Mouse (Mus musculus) embryonic facial prominence, embryonic 11.5 days (tissue): ENCODE results near the gene Ccdc184. TPM values are rescaled to one million over a fixed set of nuclear protein-coding genes. Genes with fewer than 3 reads are reported as not detected.

Experiments
- ATAC-seq: fragments of 200-750 bp; cut with Nextera tagmentation; replicated peaks from 2 replicates; pipeline ENCODE4 v1.8.0; 2017; ENCODE audit warnings: low read depth; ENCODE audit not compliant: insufficient number of reproducible peaks, low FRiP score, low TSS enrichment
- DNase-seq: peaks from one replicate; pipeline ENCODE4 v3.0.0-alpha.2; 2015; ENCODE audit warnings: low spot score
- H3K27ac ChIP-seq: fragments of 300-500 bp; sonication (generic); replicated peaks from 2 replicates; pipeline ENCODE4 v1.5.1; 2014; ENCODE audit warnings: mild to moderate bottlenecking, low read depth, low read length, control low read depth
- H3K27me3 ChIP-seq: fragments of 300-500 bp; sonication (generic); 2 replicates; pipeline ENCODE4 v1.6.1; 2014; ENCODE audit warnings: mild to moderate bottlenecking, low read length, moderate library complexity, mixed read lengths; ENCODE audit not compliant: control insufficient read depth, insufficient read depth
- H3K36me3 ChIP-seq: fragments of 300-500 bp; sonication (generic); replicated peaks from 2 replicates; pipeline ENCODE4 v1.6.1; 2014; ENCODE audit warnings: low read depth, mild to moderate bottlenecking, low read length, moderate library complexity, mixed read lengths; ENCODE audit not compliant: control insufficient read depth, insufficient read depth
- H3K4me1 ChIP-seq: fragments of 300-500 bp; sonication (generic); 2 replicates; pipeline ENCODE4 v1.6.1; 2014; ENCODE audit warnings: low read length, mixed read lengths; ENCODE audit not compliant: control insufficient read depth, insufficient read depth
- H3K4me2 ChIP-seq: fragments of 300-500 bp; sonication (generic); 2 replicates; pipeline ENCODE4 v1.6.1; 2014; ENCODE audit warnings: low read depth, mild to moderate bottlenecking, control low read depth, low read length, moderate library complexity
- H3K4me3 ChIP-seq: fragments of 300-500 bp; sonication (generic); 2 replicates; pipeline ENCODE4 v1.5.1; 2014; ENCODE audit warnings: low read depth, low read length, control low read depth
- H3K9ac ChIP-seq: fragments of 300-500 bp; sonication (generic); replicated peaks from 2 replicates; pipeline ENCODE4 v1.6.1; 2014; ENCODE audit warnings: mild to moderate bottlenecking, control low read depth, low read length
- H3K9me3 ChIP-seq: fragments of 300-500 bp; sonication (generic); replicated peaks from 2 replicates; pipeline ENCODE4 v1.6.1; 2016; ENCODE audit warnings: mild to moderate bottlenecking, low read length, inconsistent platforms, mixed read lengths; ENCODE audit not compliant: control insufficient read depth
- WGBS: fragments of 180-500 bp; shearing (Covaris S2); extraction: QIAGEN DNeasy Blood & Tissue Kit; methylation state at CpG from one replicate; pipeline ENCODE4 v1.1.7; 2014; 5-methylcytosine and 5-hydroxymethylcytosine counted together
- polyA plus RNA-seq: library from polyadenylated mRNA; unstranded; fragments of >200 nt; fragmentation: Nextera tagmentation; extraction: Ambion mirVana; gene quantifications from 2 replicates; pipeline ENCODE4 v1.2.1, GENCODE M21; 2014

The Ccdc184 gene
- polyA plus RNA-seq: 2.5 and 4.2 TPM in 2 replicates

- Histone ChIP-seq H3K27ac (no peak within 1 kb of the TSS), H3K27me3 (peaks cover 39% of the 10 kb centered on the region), H3K4me3 (peak within 1 kb of the TSS; percentile 47), H3K4me2 (peak within 1 kb of the TSS; percentile 87), H3K36me3 (no peaks in the 10 kb centered on the region), H3K9me3 (no peaks in the 10 kb centered on the region), H3K9ac (peak within 1 kb of the TSS; percentile 54; the same call in 1 of the 2 replicates), H3K4me1 (peaks cover 4% of the 10 kb centered on the region)
- DNase-seq (peak; percentile 32), ATAC-seq (peak; percentile 45)
- WGBS: 3% methylated on average over 18 of the region's 18 CpGs
These were observed at the start of gene Ccdc184 for GRCm38 (mm10) chr15:98166963-98167644. Gene Ccdc184, plus strand, starts transcription at chr15:98167158.

DNA sequence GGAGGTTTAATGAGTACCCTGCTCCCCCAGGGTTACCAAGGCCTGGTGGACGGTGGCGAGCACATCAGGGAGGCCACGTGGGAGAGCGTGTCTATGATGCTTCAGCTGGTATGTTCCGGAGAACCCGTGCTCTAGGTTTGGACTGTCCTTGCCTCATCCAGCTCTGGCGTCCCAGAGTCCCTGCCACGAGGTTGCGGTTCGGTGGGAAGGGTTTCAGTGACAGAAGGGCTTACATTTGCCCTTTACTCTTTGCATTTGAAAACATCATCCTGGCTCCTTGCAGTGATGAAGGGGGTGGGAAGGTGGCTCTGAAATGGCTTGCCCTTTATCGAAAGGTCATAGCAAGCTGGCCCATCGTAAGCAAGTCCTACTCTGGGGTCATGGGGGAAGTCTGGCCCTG, 47.6 kb upstream of the Ccdc184 start:
- Histone ChIP-seq H3K27ac (no peak overlapping the region), H3K4me1 (no peaks in the 10 kb centered on the region), H3K36me3 (peaks cover 3% of the 10 kb centered on the region), H3K4me3 (no peak overlapping the region), H3K9ac (no peak overlapping the region), H3K27me3 (no peaks in the 10 kb centered on the region), H3K4me2 (no peak overlapping the region), H3K9me3 (no peaks in the 10 kb centered on the region)
- WGBS: 83% methylated on average over 12 of the region's 12 CpGs
- DNase-seq: no peak
- no peak for ATAC-seq

DNA sequence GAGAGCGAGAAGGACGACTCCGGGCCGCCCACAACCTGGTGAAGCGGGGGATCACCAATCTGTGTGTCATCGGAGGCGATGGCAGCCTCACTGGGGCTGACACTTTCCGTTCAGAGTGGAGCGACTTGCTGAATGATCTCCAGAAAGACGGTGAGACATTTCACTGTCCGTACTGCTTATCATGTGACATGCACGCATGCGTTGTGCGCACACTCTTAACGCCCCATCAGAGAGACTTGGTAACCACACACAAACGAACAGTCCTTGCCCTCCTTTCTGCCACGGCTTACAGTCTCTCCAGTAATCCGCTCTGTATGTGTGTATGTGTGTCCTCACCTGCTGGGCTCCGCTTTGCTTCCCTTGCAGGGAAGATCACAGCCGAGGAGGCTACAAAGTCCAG, 46.1 kb upstream of the Ccdc184 start:
- DNase-seq (no peak), ATAC-seq (no peak)
- no peak overlapping the region for H3K4me3 ChIP-seq
- no peaks in the 10 kb centered on the region for H3K9me3 ChIP-seq
- H3K4me1 ChIP-seq: no peaks in the 10 kb centered on the region
- no peak overlapping the region for H3K9ac ChIP-seq
- H3K27me3 ChIP-seq: no peaks in the 10 kb centered on the region
- H3K36me3 ChIP-seq: peaks cover 3% of the 10 kb centered on the region
- H3K27ac ChIP-seq: no peak overlapping the region
- 92% methylated on average over 20 of the region's 20 CpGs for WGBS
- no peak overlapping the region for H3K4me2 ChIP-seq

DNA sequence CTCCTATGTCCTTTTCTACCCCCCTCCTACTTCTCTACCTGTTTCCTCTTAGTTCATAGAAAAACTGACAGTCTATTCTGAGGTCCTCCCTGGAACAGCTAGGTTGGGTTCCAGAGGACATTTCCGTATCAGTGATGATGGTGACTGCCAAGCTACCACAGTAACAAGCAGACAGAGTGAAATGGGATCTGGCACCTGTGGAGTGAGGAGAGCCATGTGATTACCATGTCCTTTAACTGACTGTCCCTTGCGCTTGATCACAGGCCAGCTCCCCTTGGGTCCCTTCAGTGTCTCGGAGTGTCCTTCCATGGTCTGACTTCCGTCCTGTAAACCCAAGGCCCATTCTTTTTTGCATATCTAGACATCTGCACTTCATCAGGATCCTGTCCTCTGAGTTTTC, 36.0 kb upstream of the Ccdc184 start:
- Histone ChIP-seq H3K27me3 (no peaks in the 10 kb centered on the region), H3K9me3 (no peaks in the 10 kb centered on the region), H3K36me3 (peaks cover 9% of the 10 kb centered on the region), H3K4me2 (no peak overlapping the region), H3K9ac (no peak overlapping the region), H3K27ac (no peak overlapping the region), H3K4me1 (no peaks in the 10 kb centered on the region), H3K4me3 (no peak overlapping the region)
- DNase-seq (no peak), ATAC-seq (no peak)
- WGBS: 92% methylated on average over 4 of the region's 4 CpGs

DNA sequence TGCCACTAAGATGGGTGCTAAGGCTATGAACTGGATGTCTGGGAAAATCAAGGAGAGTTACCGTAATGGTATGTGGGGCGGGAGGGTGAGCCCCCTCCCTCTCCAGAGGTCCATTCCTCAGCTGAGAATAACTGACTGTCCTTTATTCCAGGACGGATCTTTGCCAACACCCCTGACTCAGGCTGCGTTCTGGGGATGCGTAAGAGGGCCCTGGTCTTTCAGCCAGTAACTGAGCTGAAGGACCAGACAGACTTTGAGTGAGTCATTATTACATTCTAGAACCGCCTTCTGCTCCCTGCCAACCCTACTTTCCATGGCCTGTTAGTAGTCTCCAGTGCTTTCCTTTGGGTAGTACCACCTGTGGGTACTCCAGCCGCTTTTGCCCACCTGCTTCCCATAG, 35.5 kb upstream of the Ccdc184 start:
- no peaks in the 10 kb centered on the region for H3K4me1 ChIP-seq
- H3K27me3 ChIP-seq: no peaks in the 10 kb centered on the region
- H3K9me3 ChIP-seq: no peaks in the 10 kb centered on the region
- no peak for ATAC-seq
- H3K4me3 ChIP-seq: no peak overlapping the region
- no peak overlapping the region for H3K9ac ChIP-seq
- no peak overlapping the region for H3K4me2 ChIP-seq
- H3K27ac ChIP-seq: no peak overlapping the region
- H3K36me3 ChIP-seq: peaks cover 7% of the 10 kb centered on the region
- WGBS: 87% methylated on average over 7 of the region's 7 CpGs
- no peak for DNase-seq

DNA sequence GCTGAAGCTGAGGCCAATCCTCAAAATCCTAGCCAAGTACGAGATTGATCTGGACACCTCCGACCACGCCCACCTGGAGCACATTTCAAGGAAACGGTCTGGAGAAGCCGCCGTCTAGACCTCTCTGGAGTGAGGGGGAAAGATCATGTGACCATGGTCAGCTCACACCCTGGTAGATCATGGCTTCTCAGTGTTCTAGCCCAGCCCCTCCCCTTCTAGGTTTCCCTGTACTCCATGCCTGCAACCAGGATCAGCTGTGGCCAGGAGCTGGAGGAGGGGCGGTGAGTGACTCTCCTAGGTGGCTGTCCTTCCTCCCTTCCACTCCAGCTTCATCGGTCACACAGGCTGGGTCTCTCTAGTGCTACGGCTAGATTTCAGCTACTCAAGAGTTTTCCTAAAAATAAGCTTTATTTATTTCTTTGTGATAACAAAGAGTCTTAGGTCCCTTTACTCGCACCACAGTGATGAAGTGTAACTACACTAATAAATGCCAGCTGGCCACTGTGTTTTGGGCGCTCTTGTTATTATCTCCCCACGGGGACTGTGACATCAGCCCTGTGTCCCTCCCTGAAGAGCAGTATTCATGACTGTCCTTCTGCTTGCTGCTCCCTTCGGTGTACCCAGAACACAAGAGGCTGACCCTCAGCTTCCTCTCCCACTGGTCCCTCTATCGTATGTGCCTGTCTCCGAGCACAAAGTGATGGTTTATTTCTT, 34.9 kb upstream of the Ccdc184 start:
- ATAC-seq: no peak; the same call in 1 of the 2 replicates
- Histone ChIP-seq H3K4me3 (no peak overlapping the region), H3K4me2 (no peak overlapping the region), H3K36me3 (peaks cover 7% of the 10 kb centered on the region), H3K27me3 (no peaks in the 10 kb centered on the region), H3K4me1 (no peaks in the 10 kb centered on the region), H3K9ac (no peak overlapping the region), H3K27ac (no peak overlapping the region), H3K9me3 (no peaks in the 10 kb centered on the region)
- DNase-seq: no peak
- WGBS: 87% methylated on average over 15 of the region's 15 CpGs

GRCm38 (mm10) chr15:98133471-98133870, 33.5 kb upstream of the Ccdc184 start:
- DNase-seq (no peak), ATAC-seq (no peak)
- H3K27ac ChIP-seq: no peak overlapping the region
- H3K4me3 ChIP-seq: no peak overlapping the region
- no peaks in the 10 kb centered on the region for H3K27me3 ChIP-seq
- no peak overlapping the region for H3K4me2 ChIP-seq
- peaks cover 7% of the 10 kb centered on the region for H3K36me3 ChIP-seq
- 84% methylated on average over 3 of the region's 3 CpGs for WGBS
- H3K4me1 ChIP-seq: no peaks in the 10 kb centered on the region
- no peak overlapping the region for H3K9ac ChIP-seq
- H3K9me3 ChIP-seq: no peaks in the 10 kb centered on the region

- ATAC-seq (no peak), DNase-seq (no peak)
- Histone ChIP-seq H3K27me3 (no peaks in the 10 kb centered on the region), H3K36me3 (peaks cover 7% of the 10 kb centered on the region), H3K4me1 (no peaks in the 10 kb centered on the region), H3K4me3 (no peak overlapping the region), H3K4me2 (no peak overlapping the region), H3K9me3 (no peaks in the 10 kb centered on the region), H3K27ac (no peak overlapping the region), H3K9ac (no peak overlapping the region)
- WGBS: 95% methylated on average over 4 of the region's 4 CpGs
These were observed 32.9 kb upstream of the Ccdc184 start for GRCm38 (mm10) chr15:98134034-98134433.
